Mouse (Mus musculus) intestine, postnatal 0 days (tissue): Measurements from ENCODE around the gene Dirc2. TPM values are rescaled to one million over a fixed set of nuclear protein-coding genes. Genes with fewer than 3 reads are reported as not detected.
A peak's percentile ranks its signal among the peaks of the same experiment; 100 is the strongest.

Experiments
- ATAC-seq: fragments of 200-750 bp; cut with Nextera tagmentation; 2 replicates; pipeline ENCODE4 v1.8.0; 2017; ENCODE audit warnings: mild to moderate bottlenecking, moderate TSS enrichment, moderate library complexity
- H3K27ac ChIP-seq: fragments of 300-500 bp; sonication (generic); 2 replicates; pipeline ENCODE4 v1.5.1; 2014; ENCODE audit warnings: mild to moderate bottlenecking, low read depth, low read length, moderate library complexity
- H3K27me3 ChIP-seq: fragments of 300-500 bp; sonication (generic); replicated peaks from 2 replicates; pipeline ENCODE4 v1.6.1; 2014; ENCODE audit warnings: low read length, mixed read lengths; ENCODE audit not compliant: control insufficient read depth, insufficient read depth
- H3K36me3 ChIP-seq: fragments of 300-500 bp; sonication (generic); 2 replicates; pipeline ENCODE4 v1.6.1; 2014; ENCODE audit warnings: mild to moderate bottlenecking, moderate library complexity; ENCODE audit not compliant: control insufficient read depth, insufficient read depth
- H3K4me1 ChIP-seq: fragments of 300-500 bp; sonication (generic); replicated peaks from 2 replicates; pipeline ENCODE4 v1.6.1; 2014; ENCODE audit warnings: antibody characterized with exemption, low read length, mixed read lengths; ENCODE audit not compliant: control insufficient read depth, insufficient read depth
- H3K4me2 ChIP-seq: fragments of 300-500 bp; sonication (generic); replicated peaks from 2 replicates; pipeline ENCODE4 v1.6.1; 2014; ENCODE audit warnings: low read depth, mild to moderate bottlenecking, moderate library complexity
- H3K4me3 ChIP-seq: fragments of 300-500 bp; sonication (generic); 2 replicates; pipeline ENCODE4 v1.5.1; 2014; ENCODE audit warnings: low read depth, low read length
- H3K9ac ChIP-seq: fragments of 300-500 bp; sonication (generic); 2 replicates; pipeline ENCODE4 v1.6.1; 2014; ENCODE audit warnings: mild to moderate bottlenecking, low read depth, low read length
- H3K9me3 ChIP-seq: fragments of 300-500 bp; sonication (generic); 2 replicates; pipeline ENCODE4 v1.6.1; 2016; ENCODE audit warnings: mixed run types; ENCODE audit not compliant: control insufficient read depth
- CTCF ChIP-seq: sonication (generic); IDR thresholded peaks from 2 replicates; pipeline ENCODE4 v1.5.1; 2016; ENCODE audit warnings: low read depth, mild to moderate bottlenecking, control low read depth, antibody characterized with exemption, moderate library complexity
- WGBS: fragments of 180-500 bp; shearing (Covaris S2); extraction: QIAGEN DNeasy Blood & Tissue Kit; methylation state at CpG from one replicate; pipeline ENCODE4 v1.1.7; 2014; 5-methylcytosine and 5-hydroxymethylcytosine counted together
- polyA plus RNA-seq: library from polyadenylated mRNA; unstranded; fragments of >200 nt; fragmentation: Nextera tagmentation; extraction: Ambion mirVana; gene quantifications from 2 replicates; pipeline ENCODE4 v1.2.1, GENCODE M21; 2015

The Dirc2 gene
- polyA plus RNA-seq, 1 experiment from 2014 or later = 22.0 TPM

GRCm38 (mm10) chr16:35748237-35748603 lies 20.9 kb downstream of the Dirc2 start:
- no peaks in the 10 kb centered on the region for H3K9me3 ChIP-seq
- H3K4me2 ChIP-seq = no peak overlapping the region
- no peak overlapping the region for H3K9ac ChIP-seq
- 40% methylated on average over 7 of the region's 7 CpGs for WGBS
- H3K36me3 ChIP-seq = no peaks in the 10 kb centered on the region
- TF ChIP-seq CTCF = no peak
- H3K4me3 ChIP-seq = no peak overlapping the region
- peak; percentile 69 for ATAC-seq
- H3K27ac ChIP-seq = peak overlapping the region; percentile 10; the same call in 1 of the 2 replicates
- H3K27me3 ChIP-seq = no peaks in the 10 kb centered on the region
- H3K4me1 ChIP-seq = peaks cover 14% of the 10 kb centered on the region; the same call in 1 of the 2 replicates

- no peak overlapping the region for H3K4me3 ChIP-seq
- no peaks in the 10 kb centered on the region for H3K9me3 ChIP-seq
- H3K4me2 ChIP-seq = no peak overlapping the region
- TF ChIP-seq CTCF = no peak
- peak overlapping the region; percentile 36 for H3K27ac ChIP-seq
- no peaks in the 10 kb centered on the region for H3K36me3 ChIP-seq
- H3K4me1 ChIP-seq = peaks cover 14% of the 10 kb centered on the region; the same call in 1 of the 2 replicates
- ATAC-seq = no peak
- H3K9ac ChIP-seq = no peak overlapping the region
- no peaks in the 10 kb centered on the region for H3K27me3 ChIP-seq
- 52% methylated on average over 9 of the region's 9 CpGs for WGBS
Measured at GRCm38 (mm10) chr16:35747417-35748236, 21.5 kb downstream of the Dirc2 start.

DNA sequence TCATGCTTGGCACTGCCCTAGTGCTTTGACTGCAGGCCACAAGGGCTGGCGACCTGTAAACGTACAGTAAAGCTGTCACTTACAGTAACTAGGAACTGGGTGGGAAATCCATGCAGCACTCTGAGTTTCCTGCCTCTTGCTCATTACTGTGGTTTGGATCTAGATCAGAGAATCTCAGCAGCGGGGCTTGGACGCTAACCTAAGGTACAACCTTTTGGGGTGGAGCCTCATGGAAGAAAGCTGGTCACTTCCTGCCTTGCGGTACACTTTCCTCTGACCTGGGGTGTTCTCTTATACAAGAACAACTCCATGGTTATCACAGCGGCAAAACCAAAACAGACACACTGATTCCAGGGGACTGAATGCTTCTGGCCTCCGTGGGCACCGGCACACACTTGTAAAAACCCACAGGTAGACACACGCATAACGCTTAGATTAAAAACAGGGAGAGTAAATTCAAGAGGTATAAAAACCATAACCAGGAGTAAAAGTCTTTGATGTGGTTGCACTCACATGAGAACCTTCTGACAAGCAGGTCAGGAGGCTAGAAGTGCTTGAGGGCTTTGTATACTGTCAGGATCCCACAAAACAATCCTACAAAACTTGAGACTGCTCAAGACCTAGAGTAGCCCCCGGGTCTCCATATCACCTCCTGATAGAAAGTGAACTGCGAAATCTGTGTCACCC lies 26.8 kb downstream of the Dirc2 start:
- 89% methylated on average over 12 of the region's 12 CpGs for WGBS
- Histone ChIP-seq H3K36me3 (no peaks in the 10 kb centered on the region), H3K27ac (no peak overlapping the region), H3K4me1 (peaks cover 6% of the 10 kb centered on the region; the same call in 1 of the 2 replicates), H3K9ac (no peak overlapping the region), H3K4me3 (no peak overlapping the region), H3K27me3 (no peaks in the 10 kb centered on the region), H3K4me2 (no peak overlapping the region), H3K9me3 (no peaks in the 10 kb centered on the region)
- TF ChIP-seq CTCF = no peak
- no peak for ATAC-seq

- Histone ChIP-seq H3K4me2 (no peak overlapping the region), H3K27ac (no peak overlapping the region), H3K4me3 (no peak overlapping the region), H3K27me3 (no peaks in the 10 kb centered on the region), H3K4me1 (0 out of 2 replicates have a peak, but pooled peaks cover 5% of the 10 kb centered on the region), H3K9me3 (no peaks in the 10 kb centered on the region), H3K36me3 (no peaks in the 10 kb centered on the region), H3K9ac (no peak overlapping the region)
- ATAC-seq = no peak
- WGBS = 93% methylated on average over 5 of the region's 5 CpGs
- no peak for TF ChIP-seq CTCF
Measured at GRCm38 (mm10) chr16:35741621-35742020, 27.5 kb downstream of the Dirc2 start.

DNA sequence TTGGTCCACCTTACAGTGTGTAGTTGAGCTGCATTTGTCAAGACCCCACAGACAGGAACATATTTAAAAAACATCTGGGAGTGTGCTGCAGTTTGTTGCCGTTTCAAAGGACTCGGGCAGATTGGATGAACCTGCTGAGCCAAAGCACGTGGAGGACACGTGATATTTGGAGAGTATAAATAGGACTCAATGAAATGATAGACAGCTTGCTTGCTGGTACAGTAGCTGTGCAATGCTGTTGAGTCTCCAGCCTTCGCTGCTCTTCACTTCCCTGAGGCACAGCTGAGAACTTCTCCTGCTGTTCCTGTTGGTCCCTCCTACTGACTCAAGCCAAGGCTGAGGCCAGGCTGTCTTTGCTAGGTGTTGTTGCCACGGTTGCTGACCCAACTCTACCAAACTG lies 28.2 kb downstream of the Dirc2 start:
- Histone ChIP-seq H3K4me3 (no peak overlapping the region), H3K27me3 (no peaks in the 10 kb centered on the region), H3K9me3 (no peaks in the 10 kb centered on the region), H3K36me3 (no peaks in the 10 kb centered on the region), H3K4me2 (no peak overlapping the region), H3K4me1 (0 out of 2 replicates have a peak, but pooled peaks cover 5% of the 10 kb centered on the region), H3K9ac (no peak overlapping the region), H3K27ac (no peak overlapping the region)
- 84% methylated on average over 6 of the region's 6 CpGs for WGBS
- ATAC-seq = no peak
- no peak for TF ChIP-seq CTCF

GRCm38 (mm10) chr16:35740357-35740756 lies 28.8 kb downstream of the Dirc2 start:
- H3K9me3 ChIP-seq = no peaks in the 10 kb centered on the region
- H3K27ac ChIP-seq = no peak overlapping the region
- WGBS = 67% methylated on average over 12 of the region's 12 CpGs
- H3K36me3 ChIP-seq = 0 out of 2 replicates have a peak, but pooled peaks cover 3% of the 10 kb centered on the region
- no peak for ATAC-seq
- H3K9ac ChIP-seq = no peak overlapping the region
- no peak overlapping the region for H3K4me3 ChIP-seq
- H3K4me1 ChIP-seq = 0 out of 2 replicates have a peak, but pooled peaks cover 2% of the 10 kb centered on the region
- H3K4me2 ChIP-seq = no peak overlapping the region
- H3K27me3 ChIP-seq = no peaks in the 10 kb centered on the region
- no peak for TF ChIP-seq CTCF
